Mouse (Mus musculus): ENCODE measurements around the gene Kif5c. TPM values are rescaled to one million over a fixed set of nuclear protein-coding genes. Genes with fewer than 3 reads are reported as not detected.

The Kif5c gene
- polyA plus RNA-seq, 1 experiment = 3.4 TPM

DNA sequence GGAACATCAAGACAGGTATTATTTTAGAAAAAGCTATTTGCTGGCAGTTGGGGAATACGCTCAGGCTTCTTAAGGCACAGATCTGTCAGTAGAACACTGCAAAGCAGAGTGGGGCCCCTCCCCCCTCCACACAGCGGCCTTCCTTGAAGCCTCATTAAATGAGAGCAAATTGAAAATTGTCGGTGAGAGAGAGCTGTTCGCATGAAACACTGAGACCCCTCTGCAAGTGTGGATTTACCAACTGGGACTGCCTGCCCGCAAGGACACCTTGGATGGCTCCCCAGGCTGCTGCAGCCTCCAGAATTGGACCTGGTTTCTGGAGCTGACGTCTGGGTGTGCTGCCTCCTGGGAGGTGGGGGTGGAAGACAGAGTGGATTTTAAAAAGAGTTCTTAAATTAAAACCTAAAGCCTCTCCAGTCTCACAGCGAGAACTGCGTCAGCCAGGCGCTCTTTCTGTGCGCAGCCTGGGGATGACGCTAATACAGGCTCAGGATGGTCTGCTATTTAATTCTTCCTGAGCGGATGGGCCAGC, 46.9 kb upstream of the Kif5c start:
- H3K36me3 ChIP-seq (ENCODE audit: control insufficient read depth, insufficient read depth) = no peaks in the 10 kb centered on the region
- no peaks in the 10 kb centered on the region for H3K27me3 ChIP-seq (ENCODE audit: control insufficient read depth, insufficient read depth, insufficient read length)
- no peak overlapping the region for H3K4me3 ChIP-seq (ENCODE audit: insufficient read depth, poor library complexity, severe bottlenecking)
- H3K79me3 ChIP-seq (ENCODE audit: low read depth) = no peaks in the 10 kb centered on the region
- H3ac ChIP-seq (ENCODE audit: control insufficient read depth, insufficient read length, low read depth) = no peak overlapping the region
- no peak for TF ChIP-seq MYOD1 (IDR thresholded peaks at IDR 0.05; ENCODE audit: control insufficient read depth, insufficient read length, low read depth)
- TF ChIP-seq FOSL1 (IDR thresholded peaks at IDR 0.05; ENCODE audit: insufficient read depth, low read length, poor library complexity, severe bottlenecking) = no peak
- TF ChIP-seq MYOG (IDR thresholded peaks at IDR 0.05; ENCODE audit: control insufficient read depth, extremely low read depth, insufficient read length) = no peak
- TF ChIP-seq MAX (IDR thresholded peaks at IDR 0.05) = no peak
- TF ChIP-seq CTCF (IDR thresholded peaks at IDR 0.05; ENCODE audit: control insufficient read depth, insufficient read depth, insufficient read length) = no peak
- TF ChIP-seq CEBPB (IDR thresholded peaks at IDR 0.05; ENCODE audit: low read depth) = no peak
- no peak for TF ChIP-seq USF1 (IDR thresholded peaks at IDR 0.05; ENCODE audit: low read depth)
- no peaks in the 10 kb centered on the region for H3K79me2 ChIP-seq (ENCODE audit: control insufficient read depth, insufficient read depth)

DNA sequence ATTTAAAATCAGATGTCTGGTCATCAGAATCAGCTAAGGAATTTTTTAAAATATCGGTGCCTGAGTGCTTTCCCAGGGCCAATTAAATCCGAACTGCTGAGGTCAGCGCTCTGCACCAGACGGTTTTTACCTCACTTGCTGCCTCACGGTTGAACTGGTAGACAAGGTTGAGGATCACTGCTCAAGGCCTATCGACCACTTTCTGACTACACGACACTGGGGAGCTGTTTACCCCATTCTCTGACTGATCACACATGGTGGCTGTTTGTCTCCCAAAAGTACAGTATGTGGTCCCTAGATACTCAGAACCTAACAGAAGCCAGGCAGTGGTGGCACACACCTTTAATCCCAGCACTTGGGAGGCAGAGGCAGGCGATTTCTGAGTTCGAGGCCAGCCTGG, 46.4 kb upstream of the Kif5c start:
- no peaks in the 10 kb centered on the region for H3K27me3 ChIP-seq (ENCODE audit: control insufficient read depth, insufficient read depth, insufficient read length)
- H3K4me3 ChIP-seq (ENCODE audit: insufficient read depth, poor library complexity, severe bottlenecking) = no peak overlapping the region
- no peaks in the 10 kb centered on the region for H3K79me3 ChIP-seq (ENCODE audit: low read depth)
- TF ChIP-seq MAX (IDR thresholded peaks at IDR 0.05) (no peak), FOSL1 (IDR thresholded peaks at IDR 0.05; ENCODE audit: insufficient read depth, low read length, poor library complexity, severe bottlenecking) (no peak), CTCF (IDR thresholded peaks at IDR 0.05; ENCODE audit: control insufficient read depth, insufficient read depth, insufficient read length) (no peak), MYOD1 (IDR thresholded peaks at IDR 0.05; ENCODE audit: control insufficient read depth, insufficient read length, low read depth) (no peak), USF1 (IDR thresholded peaks at IDR 0.05; ENCODE audit: low read depth) (no peak)
- no peaks in the 10 kb centered on the region for H3K36me3 ChIP-seq (ENCODE audit: control insufficient read depth, insufficient read depth)
- H3ac ChIP-seq (ENCODE audit: control insufficient read depth, insufficient read length, low read depth) = no peak overlapping the region
- H3K79me2 ChIP-seq (ENCODE audit: control insufficient read depth, insufficient read depth) = no peaks in the 10 kb centered on the region

DNA sequence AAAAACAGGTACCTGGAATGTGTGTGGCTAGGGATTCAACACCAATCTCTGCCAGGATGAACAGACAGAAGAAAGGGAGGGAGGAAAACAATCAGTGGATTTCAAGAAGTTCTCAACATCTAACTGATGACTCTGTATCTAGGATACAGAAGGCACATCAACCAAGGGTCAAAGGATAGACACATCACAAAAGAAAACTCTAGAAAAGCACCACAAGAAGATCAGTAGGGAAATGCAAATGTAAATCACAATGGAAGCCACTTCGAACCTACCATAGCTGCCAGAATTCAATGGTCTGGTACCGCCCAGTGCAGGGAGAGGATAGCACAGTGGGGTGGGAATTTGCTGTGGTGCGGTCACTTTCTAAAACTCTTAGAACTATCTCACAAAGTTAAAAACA, 45.8 kb upstream of the Kif5c start:
- Histone ChIP-seq H3K27me3 (ENCODE audit: control insufficient read depth, insufficient read depth, insufficient read length) (no peaks in the 10 kb centered on the region), H3K36me3 (ENCODE audit: control insufficient read depth, insufficient read depth) (no peaks in the 10 kb centered on the region), H3K4me3 (ENCODE audit: insufficient read depth, poor library complexity, severe bottlenecking) (no peak overlapping the region), H3K79me2 (ENCODE audit: control insufficient read depth, insufficient read depth) (no peaks in the 10 kb centered on the region), H3ac (ENCODE audit: control insufficient read depth, insufficient read length, low read depth) (no peak overlapping the region), H3K79me3 (ENCODE audit: low read depth) (no peaks in the 10 kb centered on the region)
- no peak for TF ChIP-seq MYOG (IDR thresholded peaks at IDR 0.05; ENCODE audit: control insufficient read depth, extremely low read depth, insufficient read length)
- no peak for TF ChIP-seq MAX (IDR thresholded peaks at IDR 0.05)
- no peak for TF ChIP-seq USF1 (IDR thresholded peaks at IDR 0.05; ENCODE audit: low read depth)
- TF ChIP-seq CTCF (IDR thresholded peaks at IDR 0.05; ENCODE audit: control insufficient read depth, insufficient read depth, insufficient read length) = no peak
- no peak for TF ChIP-seq FOSL1 (IDR thresholded peaks at IDR 0.05; ENCODE audit: insufficient read depth, low read length, poor library complexity, severe bottlenecking)
- no peak for TF ChIP-seq CEBPB (IDR thresholded peaks at IDR 0.05; ENCODE audit: low read depth)

DNA sequence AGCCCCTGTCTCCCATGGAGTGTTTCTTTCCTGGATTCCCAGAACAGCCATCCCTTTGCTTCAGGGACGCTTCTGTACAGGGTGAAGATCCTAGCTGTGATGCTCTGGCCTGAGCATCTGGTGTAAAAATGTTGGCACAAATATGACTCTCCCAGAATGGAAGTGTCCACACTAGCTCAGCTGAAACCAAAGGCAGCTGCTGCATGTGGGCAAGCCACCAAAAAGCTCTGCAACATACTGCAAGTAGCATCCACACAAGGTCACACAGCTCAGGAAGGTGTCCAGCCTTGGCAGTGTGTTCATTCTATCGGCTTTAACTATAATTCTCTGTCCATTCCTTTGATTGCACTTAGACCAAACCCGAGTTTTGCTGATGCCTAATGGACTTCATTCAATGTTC, 38.5 kb upstream of the Kif5c start:
- no peak overlapping the region for H3ac ChIP-seq (ENCODE audit: control insufficient read depth, insufficient read length, low read depth)
- H3K79me2 ChIP-seq (ENCODE audit: control insufficient read depth, insufficient read depth) = no peaks in the 10 kb centered on the region
- TF ChIP-seq FOSL1 (IDR thresholded peaks at IDR 0.05; ENCODE audit: insufficient read depth, low read length, poor library complexity, severe bottlenecking) (no peak), MAX (IDR thresholded peaks at IDR 0.05) (no peak), USF1 (IDR thresholded peaks at IDR 0.05; ENCODE audit: low read depth) (no peak), CEBPB (IDR thresholded peaks at IDR 0.05; ENCODE audit: low read depth) (no peak), MYOG (IDR thresholded peaks at IDR 0.05; ENCODE audit: control insufficient read depth, extremely low read depth, insufficient read length) (no peak)
- no peaks in the 10 kb centered on the region for H3K27me3 ChIP-seq (ENCODE audit: control insufficient read depth, insufficient read depth, insufficient read length)
- no peaks in the 10 kb centered on the region for H3K36me3 ChIP-seq (ENCODE audit: control insufficient read depth, insufficient read depth)
- H3K79me3 ChIP-seq (ENCODE audit: low read depth) = no peaks in the 10 kb centered on the region
- no peak overlapping the region for H3K4me3 ChIP-seq (ENCODE audit: insufficient read depth, poor library complexity, severe bottlenecking)

DNA sequence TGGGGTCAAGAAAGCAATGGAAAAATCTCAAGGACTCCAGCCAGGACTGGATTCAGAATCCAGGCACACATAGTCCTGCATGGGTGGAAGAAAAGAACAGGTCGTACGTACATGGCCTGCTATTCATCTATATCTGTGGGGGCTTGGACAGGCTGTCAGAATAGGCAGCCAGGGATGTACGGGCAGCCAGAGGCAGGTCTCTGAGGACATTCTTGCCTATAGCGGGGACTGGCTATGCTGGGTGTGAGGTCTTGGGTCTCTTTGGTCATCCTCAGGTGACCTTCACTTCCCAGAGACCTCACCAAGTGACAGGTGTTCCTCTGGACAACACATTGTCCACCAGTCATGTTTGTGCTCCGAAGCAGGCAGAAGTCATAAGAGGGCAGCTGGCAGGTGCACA, 36.6 kb upstream of the Kif5c start:
- Histone ChIP-seq H3K4me3 (ENCODE audit: insufficient read depth, poor library complexity, severe bottlenecking) (no peak overlapping the region), H3K36me3 (ENCODE audit: control insufficient read depth, insufficient read depth) (no peaks in the 10 kb centered on the region), H3K79me3 (ENCODE audit: low read depth) (no peaks in the 10 kb centered on the region), H3K79me2 (ENCODE audit: control insufficient read depth, insufficient read depth) (no peaks in the 10 kb centered on the region), H3K27me3 (ENCODE audit: control insufficient read depth, insufficient read depth, insufficient read length) (no peaks in the 10 kb centered on the region), H3ac (ENCODE audit: control insufficient read depth, insufficient read length, low read depth) (no peak overlapping the region)
- TF ChIP-seq USF1 (IDR thresholded peaks at IDR 0.05; ENCODE audit: low read depth) = no peak
- TF ChIP-seq CEBPB (IDR thresholded peaks at IDR 0.05; ENCODE audit: low read depth) = no peak

DNA sequence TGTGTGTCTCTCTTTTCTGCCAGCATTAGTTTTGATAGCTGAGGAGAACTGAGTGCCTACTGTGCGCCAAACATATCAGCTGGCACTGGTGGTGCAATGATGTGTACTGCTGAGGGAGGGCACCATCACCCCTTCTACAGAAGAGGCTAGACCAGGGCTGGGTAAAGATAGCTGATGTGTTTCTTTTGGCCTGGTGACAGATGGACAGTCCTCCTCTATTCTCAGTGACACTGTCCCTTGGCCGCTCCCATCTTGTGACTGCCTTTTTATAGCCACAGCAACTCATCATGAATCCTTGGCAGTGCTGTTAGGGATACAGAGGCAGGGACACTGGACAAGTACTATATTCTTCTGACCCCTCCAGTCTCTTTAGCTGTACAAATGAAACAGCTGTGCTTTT, 35.8 kb upstream of the Kif5c start:
- H3K4me3 ChIP-seq (ENCODE audit: insufficient read depth, poor library complexity, severe bottlenecking) = no peak overlapping the region
- no peaks in the 10 kb centered on the region for H3K27me3 ChIP-seq (ENCODE audit: control insufficient read depth, insufficient read depth, insufficient read length)
- no peak overlapping the region for H3ac ChIP-seq (ENCODE audit: control insufficient read depth, insufficient read length, low read depth)
- no peaks in the 10 kb centered on the region for H3K79me2 ChIP-seq (ENCODE audit: control insufficient read depth, insufficient read depth)
- no peaks in the 10 kb centered on the region for H3K79me3 ChIP-seq (ENCODE audit: low read depth)
- no peak for TF ChIP-seq FOSL1 (IDR thresholded peaks at IDR 0.05; ENCODE audit: insufficient read depth, low read length, poor library complexity, severe bottlenecking)
- TF ChIP-seq MYOG (IDR thresholded peaks at IDR 0.05; ENCODE audit: control insufficient read depth, extremely low read depth, insufficient read length) = no peak
- TF ChIP-seq CEBPB (IDR thresholded peaks at IDR 0.05; ENCODE audit: low read depth) = no peak
- TF ChIP-seq MYOD1 (IDR thresholded peaks at IDR 0.05; ENCODE audit: control insufficient read depth, insufficient read length, low read depth) = no peak
- no peak for TF ChIP-seq MAX (IDR thresholded peaks at IDR 0.05)
- no peak for TF ChIP-seq USF1 (IDR thresholded peaks at IDR 0.05; ENCODE audit: low read depth)
- no peak for TF ChIP-seq CTCF (IDR thresholded peaks at IDR 0.05; ENCODE audit: control insufficient read depth, insufficient read depth, insufficient read length)
- H3K36me3 ChIP-seq (ENCODE audit: control insufficient read depth, insufficient read depth) = no peaks in the 10 kb centered on the region

All from C2C12 (cell line).